Mouse (Mus musculus) kidney, postnatal 4 days (tissue): ENCODE measurements at regions not wholly inside any gene's neighbourhood (a gene's known extent, or its start where the extent isn't known, plus 50 kb on each side); places are given as distances from the start of the nearest gene placed in this dataset.
A peak's percentile ranks its signal among the peaks of the same experiment; 100 is the strongest.

Experiments used
- DNase-seq, 2 experiments: peaks; one replicate each; pipeline ENCODE4 v3.0.0; 2021; ENCODE audit warnings: mixed read lengths in 2 of 2

- DNase-seq: no peak
Measured at GRCm38 (mm10) chr4:29034406-29034805, 221.5 kb downstream of the Epha7 start.

GRCm38 (mm10) chr4:29039993-29040392 is 227.1 kb downstream of the Epha7 start:
- no peak for DNase-seq

- peak in 1 of 2 experiments; percentile 10 for DNase-seq
Measured at GRCm38 (mm10) chr4:29068678-29069621, 256.0 kb downstream of the Epha7 start.

- DNase-seq: no peak
Measured at GRCm38 (mm10) chr4:29074204-29074603, 261.3 kb downstream of the Epha7 start.

- DNase-seq: peak; percentile 30 to 46
Measured at GRCm38 (mm10) chr4:29074851-29075250, 261.9 kb downstream of the Epha7 start.

GRCm38 (mm10) chr4:29076683-29077082 is 263.8 kb downstream of the Epha7 start:
- no peak for DNase-seq

- DNase-seq: no peak
Measured at GRCm38 (mm10) chr4:29078391-29078790, 265.5 kb downstream of the Epha7 start.

- no peak for DNase-seq
Measured at GRCm38 (mm10) chr4:29083545-29084290, 270.8 kb downstream of the Epha7 start.

GRCm38 (mm10) chr4:29090949-29091348 is 278.0 kb downstream of the Epha7 start:
- DNase-seq: peak in 1 of 2 experiments; percentile 3

- DNase-seq: no peak
Measured at GRCm38 (mm10) chr4:29091495-29092211, 278.7 kb downstream of the Epha7 start.

GRCm38 (mm10) chr4:29102373-29102772 is 289.4 kb downstream of the Epha7 start:
- DNase-seq: no peak

GRCm38 (mm10) chr4:29103414-29103813 is 290.5 kb downstream of the Epha7 start:
- DNase-seq: no peak

GRCm38 (mm10) chr4:29112552-29112951 is 299.6 kb downstream of the Epha7 start:
- DNase-seq: no peak

GRCm38 (mm10) chr4:29117025-29117424 is 304.1 kb downstream of the Epha7 start:
- DNase-seq: no peak

- peak; percentile 20 to 24 for DNase-seq
Measured at GRCm38 (mm10) chr4:29117926-29118325, 305.0 kb downstream of the Epha7 start.

GRCm38 (mm10) chr4:29118679-29119479 is 305.9 kb downstream of the Epha7 start:
- peak; percentile 8 to 22 for DNase-seq

GRCm38 (mm10) chr4:29119480-29120153 is 306.7 kb downstream of the Epha7 start:
- DNase-seq: no peak

GRCm38 (mm10) chr4:29123697-29124377 is 310.9 kb downstream of the Epha7 start:
- DNase-seq: no peak

- DNase-seq: no peak
Measured at GRCm38 (mm10) chr4:29130485-29130884, 317.6 kb downstream of the Epha7 start.

GRCm38 (mm10) chr4:29133404-29134307 is 320.7 kb downstream of the Epha7 start:
- peak; percentile 24 to 48 for DNase-seq
